Mouse (Mus musculus): ENCODE measurements around the gene Vrk3. TPM values are rescaled to one million over a fixed set of nuclear protein-coding genes. Genes with fewer than 3 reads are reported as not detected.
"Not testable (repeated sequence)": the region's sequence is repeated elsewhere in the genome, so short reads cannot be mapped to it uniquely, and the experiment has no call there.

Gene Vrk3
- polyA plus RNA-seq, 1 experiment from 2014 or later, result 32.7 TPM

DNA sequence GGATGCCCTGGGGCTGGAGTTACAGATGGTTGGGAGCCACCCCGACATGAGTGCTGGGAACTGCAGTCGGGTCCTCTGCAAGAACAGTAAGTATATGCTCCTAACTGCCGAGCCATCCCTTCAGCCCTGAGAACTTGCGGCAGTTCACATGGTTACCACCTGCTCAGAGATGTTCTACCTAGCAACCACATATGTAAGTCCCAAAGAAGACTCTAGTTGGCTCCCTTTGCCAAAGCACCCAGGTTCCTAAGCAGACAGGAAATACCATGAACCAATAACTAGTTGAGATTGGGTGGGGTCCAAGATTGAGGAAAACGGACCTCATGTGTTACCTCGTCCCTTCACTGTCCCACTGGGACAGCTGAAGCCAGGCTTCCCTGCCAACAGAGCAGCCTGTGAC is 21.9 kb upstream of the Vrk3 start:
- H3K4me3 ChIP-seq, result no peak overlapping the region
- H3K27ac ChIP-seq, result no peak overlapping the region
- no peaks in the 10 kb centered on the region for H3K36me3 ChIP-seq
- H3K4me2 ChIP-seq (replicated peaks), result no peak overlapping the region
- WGBS, result 75% methylated on average over 6 of the region's 6 CpGs
- no peaks in the 10 kb centered on the region for H3K9me3 ChIP-seq (replicated peaks)
- no peaks in the 10 kb centered on the region for H3K27me3 ChIP-seq
- H3K4me1 ChIP-seq, result no peaks in the 10 kb centered on the region
- ATAC-seq (ENCODE audit: low FRiP score), result no peak
- H3K9ac ChIP-seq, result no peak overlapping the region

DNA sequence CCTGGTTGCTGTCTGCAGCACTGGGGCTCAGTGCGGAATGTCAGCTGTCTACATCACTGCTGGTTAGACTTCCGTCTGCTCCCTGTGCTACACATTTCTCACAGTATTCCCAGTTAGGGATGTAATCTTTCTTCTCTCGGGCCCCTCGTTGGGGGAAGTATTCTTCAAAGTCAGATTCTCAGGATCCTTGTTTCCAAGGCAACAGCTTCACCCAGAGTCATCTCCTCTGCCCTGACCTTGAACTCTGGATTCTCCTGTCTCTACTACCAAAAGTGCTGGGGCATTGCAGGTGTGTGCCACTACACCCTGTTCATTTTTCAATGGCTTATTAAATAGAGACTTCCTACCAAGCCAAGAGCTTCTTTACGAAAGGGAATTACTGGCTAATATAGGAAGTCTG is 21.1 kb upstream of the Vrk3 start:
- no peaks in the 10 kb centered on the region for H3K4me1 ChIP-seq
- no peaks in the 10 kb centered on the region for H3K9me3 ChIP-seq (replicated peaks)
- no peak overlapping the region for H3K4me2 ChIP-seq (replicated peaks)
- no peaks in the 10 kb centered on the region for H3K27me3 ChIP-seq
- 66% methylated on average over 5 of the region's 5 CpGs for WGBS
- ATAC-seq (ENCODE audit: low FRiP score), result no peak
- peaks cover 2% of the 10 kb centered on the region; the same call in 1 of the 2 replicates for H3K36me3 ChIP-seq
- H3K9ac ChIP-seq, result no peak overlapping the region
- no peak overlapping the region for H3K4me3 ChIP-seq
- no peak overlapping the region for H3K27ac ChIP-seq

GRCm38 (mm10) chr7:44728082-44728975 is 19.9 kb upstream of the Vrk3 start:
- ATAC-seq (ENCODE audit: low FRiP score), result no peak
- WGBS, result 87% methylated on average over 11 of the region's 11 CpGs
- H3K27me3 ChIP-seq, result no peaks in the 10 kb centered on the region

DNA sequence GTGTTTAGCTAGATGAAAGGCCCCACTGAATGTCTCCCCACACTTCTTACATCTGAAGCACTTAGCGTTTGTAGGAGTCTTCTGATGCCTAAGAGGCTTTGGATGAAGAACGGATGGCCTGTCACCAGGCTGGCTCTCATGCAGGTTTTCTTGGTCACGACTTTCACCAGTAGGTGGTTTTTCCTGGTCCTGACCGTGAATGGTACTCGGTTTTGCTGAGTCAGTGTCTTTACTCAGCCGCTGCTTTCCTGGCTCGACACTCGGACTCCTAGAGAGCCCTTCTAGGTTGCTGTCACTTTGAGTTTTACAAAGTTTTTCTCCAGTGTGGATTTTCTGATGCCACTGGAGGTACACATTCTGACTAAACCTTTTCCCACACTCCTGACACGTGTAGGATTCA is 14.5 kb upstream of the Vrk3 start:
- Histone ChIP-seq H3K4me2 (replicated peaks) (no peak overlapping the region), H3K4me3 (no peak overlapping the region), H3K9me3 (replicated peaks) (no peaks in the 10 kb centered on the region), H3K27me3 (no peaks in the 10 kb centered on the region), H3K9ac (no peak overlapping the region), H3K4me1 (no peaks in the 10 kb centered on the region), H3K27ac (no peak overlapping the region), H3K36me3 (peaks cover 18% of the 10 kb centered on the region)
- ATAC-seq (ENCODE audit: low FRiP score), result no peak
- WGBS, result 90% methylated on average over 9 of the region's 9 CpGs

More at GRCm38 (mm10) chr7:44728082-44728975, 19.9 kb upstream of the Vrk3 start:
- H3K36me3 ChIP-seq, result peaks cover 12% of the 10 kb centered on the region
- H3K27ac ChIP-seq, result no peak overlapping the region
- no peak overlapping the region for H3K4me2 ChIP-seq (replicated peaks)
- H3K4me3 ChIP-seq, result no peak overlapping the region
- H3K9me3 ChIP-seq (replicated peaks), result no peaks in the 10 kb centered on the region
- no peaks in the 10 kb centered on the region for H3K4me1 ChIP-seq
- no peak overlapping the region for H3K9ac ChIP-seq

GRCm38 (mm10) chr7:44741361-44741760 is 6.9 kb upstream of the Vrk3 start:
- H3K9me3 ChIP-seq (replicated peaks), result no peaks in the 10 kb centered on the region
- H3K4me3 ChIP-seq, result no peak overlapping the region
- 88% methylated on average over 8 of the region's 8 CpGs for WGBS
- H3K4me2 ChIP-seq (replicated peaks), result no peak overlapping the region
- H3K9ac ChIP-seq, result no peak overlapping the region
- H3K36me3 ChIP-seq, result 0 out of 2 replicates have a peak, but pooled peaks cover 5% of the 10 kb centered on the region
- no peak for ATAC-seq (ENCODE audit: low FRiP score)
- no peaks in the 10 kb centered on the region for H3K27me3 ChIP-seq
- H3K27ac ChIP-seq, result no peak overlapping the region
- peaks cover 5% of the 10 kb centered on the region; the same call in 1 of the 2 replicates for H3K4me1 ChIP-seq

GRCm38 (mm10) chr7:44744270-44744669 is 3.9 kb upstream of the Vrk3 start:
- Histone ChIP-seq H3K27me3 (no peaks in the 10 kb centered on the region), H3K36me3 (no peaks in the 10 kb centered on the region), H3K4me1 (peaks cover 17% of the 10 kb centered on the region), H3K27ac (no peak overlapping the region), H3K4me2 (replicated peaks) (peak overlapping the region; percentile 61), H3K9me3 (replicated peaks) (no peaks in the 10 kb centered on the region), H3K4me3 (peak overlapping the region; percentile 38), H3K9ac (peak overlapping the region; percentile 58; the same call in 1 of the 2 replicates)
- ATAC-seq (ENCODE audit: low FRiP score), result no peak
- 35% methylated on average over 9 of the region's 9 CpGs for whole genome bisulfite sequencing

- ATAC-seq (ENCODE audit: low FRiP score), result peak; percentile 54
- Histone ChIP-seq H3K4me2 (replicated peaks) (peak overlapping the region; percentile 61), H3K36me3 (no peaks in the 10 kb centered on the region), H3K27ac (0 out of 2 replicates have a peak overlapping the region, but pooled peaks have one; percentile 5), H3K9me3 (replicated peaks) (no peaks in the 10 kb centered on the region), H3K4me3 (peak overlapping the region; percentile 38), H3K9ac (peak overlapping the region; percentile 58), H3K27me3 (no peaks in the 10 kb centered on the region), H3K4me1 (peaks cover 18% of the 10 kb centered on the region)
- WGBS, result 0% methylated on average over 18 of the region's 18 CpGs
Measured at GRCm38 (mm10) chr7:44745076-44745475, 3.1 kb upstream of the Vrk3 start.

- Histone ChIP-seq H3K4me2 (replicated peaks) (peak overlapping the region; percentile 78; the same call in 1 of the 2 replicates), H3K9me3 (replicated peaks) (no peaks in the 10 kb centered on the region)
- no peak for ATAC-seq (ENCODE audit: low FRiP score)
Measured at GRCm38 (mm10) chr7:44747115-44747514, 1.1 kb upstream of the Vrk3 start.

GRCm38 (mm10) chr7:44750950-44751349 is 2.7 kb downstream of the Vrk3 start, which contains the start of gene Zfp473:
Gene Zfp473, minus strand, starts transcription at chr7:44751050.
- not testable (repeated sequence) for ATAC-seq (ENCODE audit: low FRiP score); H3K4me2 ChIP-seq (replicated peaks); H3K27ac ChIP-seq; H3K9ac ChIP-seq; H3K9me3 ChIP-seq (replicated peaks); H3K4me3 ChIP-seq; H3K27me3 ChIP-seq
- Histone ChIP-seq H3K36me3 (peaks cover 26% of the 10 kb centered on the region), H3K4me1 (peaks cover 12% of the 10 kb centered on the region)
- 69% methylated on average over 1 of the region's 1 CpGs for WGBS

More at GRCm38 (mm10) chr7:44747115-44747514, 1.1 kb upstream of the Vrk3 start:
- WGBS, result 72% methylated on average over 4 of the region's 4 CpGs
- Histone ChIP-seq H3K27me3 (no peaks in the 10 kb centered on the region), H3K4me3 (no peak overlapping the region), H3K4me1 (peaks cover 18% of the 10 kb centered on the region), H3K27ac (no peak overlapping the region), H3K9ac (no peak overlapping the region), H3K36me3 (no peaks in the 10 kb centered on the region)

DNA sequence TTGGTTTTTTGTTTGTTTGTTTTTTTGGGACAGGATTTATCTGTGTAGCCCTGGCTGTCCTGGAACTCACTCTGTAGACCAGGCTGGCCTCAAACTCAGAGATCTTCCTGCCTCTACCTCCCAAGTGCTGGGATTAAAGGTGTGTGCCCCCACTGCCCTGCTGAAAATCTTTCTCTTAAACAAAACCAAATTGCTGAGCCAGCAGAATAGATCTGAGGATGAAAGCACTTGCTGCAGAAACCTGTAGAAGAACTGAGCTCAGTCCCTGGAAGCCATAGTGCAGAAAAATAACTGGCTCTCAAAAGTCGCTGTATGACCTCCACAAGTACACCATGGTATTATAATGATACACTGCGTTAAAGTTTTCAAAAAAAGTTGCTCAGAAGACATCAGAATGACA is 9.0 kb downstream of the Vrk3 start:
- Histone ChIP-seq H3K4me3 (no peak overlapping the region), H3K9ac (no peak overlapping the region), H3K4me2 (replicated peaks) (no peak overlapping the region), H3K36me3 (peaks cover 79% of the 10 kb centered on the region), H3K4me1 (no peaks in the 10 kb centered on the region), H3K9me3 (replicated peaks) (no peaks in the 10 kb centered on the region), H3K27me3 (no peaks in the 10 kb centered on the region), H3K27ac (no peak overlapping the region)
- 82% methylated on average over 2 of the region's 2 CpGs for WGBS
- ATAC-seq (ENCODE audit: low FRiP score), result no peak

DNA sequence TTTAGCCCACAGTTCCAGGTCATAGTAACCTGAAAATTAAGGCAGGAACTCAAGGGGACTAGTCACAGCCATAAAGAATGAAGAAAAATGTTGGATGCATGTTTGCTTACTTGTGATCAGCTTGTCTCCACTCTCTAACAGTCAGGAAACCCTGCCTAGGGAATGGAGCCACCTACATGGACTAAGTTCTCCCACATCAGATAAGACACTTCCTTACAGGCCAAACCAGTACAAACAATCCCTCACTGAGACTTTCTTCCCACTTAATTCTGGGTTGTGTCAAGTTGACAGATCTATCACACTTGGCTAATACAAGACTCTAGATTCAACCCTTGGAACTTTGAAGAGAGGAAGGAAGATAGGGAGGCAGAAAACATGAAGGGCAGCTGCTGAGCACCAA is 12.2 kb downstream of the Vrk3 start:
- H3K9me3 ChIP-seq (replicated peaks), result no peaks in the 10 kb centered on the region
- no peak overlapping the region for H3K4me3 ChIP-seq
- no peaks in the 10 kb centered on the region for H3K27me3 ChIP-seq
- no peak overlapping the region for H3K4me2 ChIP-seq (replicated peaks)
- no peak overlapping the region for H3K9ac ChIP-seq
- no peak overlapping the region for H3K27ac ChIP-seq
- no peak for ATAC-seq (ENCODE audit: low FRiP score)
- no peaks in the 10 kb centered on the region for H3K4me1 ChIP-seq
- H3K36me3 ChIP-seq, result peaks cover 82% of the 10 kb centered on the region

- Histone ChIP-seq H3K9me3 (replicated peaks) (no peaks in the 10 kb centered on the region), H3K4me3 (no peak overlapping the region), H3K27ac (no peak overlapping the region), H3K27me3 (no peaks in the 10 kb centered on the region), H3K4me2 (replicated peaks) (no peak overlapping the region), H3K4me1 (no peaks in the 10 kb centered on the region), H3K9ac (no peak overlapping the region), H3K36me3 (peaks cover 79% of the 10 kb centered on the region)
- no peak for ATAC-seq (ENCODE audit: low FRiP score)
- WGBS, result 85% methylated on average over 5 of the region's 5 CpGs
Measured at GRCm38 (mm10) chr7:44768129-44768528, 19.9 kb downstream of the Vrk3 start.

Measured in hindbrain, embryonic 12.5 days (tissue).